Mouse (Mus musculus) frontal cortex, postnatal 36 days (tissue): ENCODE results near the gene Vps35l.

ENCODE experiments used
- DNase-seq, 2 experiments: peaks; one replicate each; pipeline ENCODE4 v3.0.0; 2022; ENCODE audit warnings: low spot score in 2 of 2

Gene Vps35l

DNA sequence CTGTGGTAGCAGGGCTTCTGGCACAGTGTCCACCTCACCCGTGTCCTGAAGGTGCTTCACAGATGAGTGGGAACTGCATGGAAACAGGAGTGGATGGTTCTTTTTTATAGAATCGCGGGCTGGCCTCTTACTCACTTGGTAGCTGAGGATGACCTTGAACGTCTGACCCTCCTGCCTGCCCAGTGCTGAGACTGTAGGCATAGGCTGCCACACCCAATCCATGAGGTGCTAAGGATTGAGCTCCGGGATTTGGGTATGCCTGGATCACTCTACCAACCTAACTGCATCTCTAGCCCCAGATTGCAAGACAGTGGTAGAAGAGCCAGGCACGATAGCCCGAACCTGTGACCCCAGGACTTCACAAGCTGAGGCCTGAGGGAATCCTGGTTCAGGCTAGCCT, 77.7 kb downstream of the Vps35l start:
- DNase-seq, result no peak

DNA sequence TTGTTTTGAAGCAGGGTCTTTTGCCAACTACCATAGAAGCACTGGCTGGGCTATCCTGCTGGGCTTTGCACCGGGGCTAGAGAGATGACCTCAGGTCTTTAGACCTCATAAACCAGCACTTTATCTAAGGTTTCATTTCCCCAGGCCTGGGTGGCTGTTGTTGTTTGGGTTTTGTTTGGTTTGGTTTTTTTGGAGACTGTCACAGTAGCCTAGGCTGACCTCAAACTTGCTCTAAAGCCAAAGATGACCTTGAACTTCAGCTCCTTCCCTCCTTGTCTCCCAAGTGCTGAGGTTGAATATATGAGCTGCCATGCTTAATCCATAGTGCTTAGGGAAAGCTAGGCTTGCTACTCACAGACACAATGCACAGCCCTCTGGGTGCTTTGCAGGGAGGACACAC, 79.6 kb downstream of the Vps35l start:
- no peak for DNase-seq

DNA sequence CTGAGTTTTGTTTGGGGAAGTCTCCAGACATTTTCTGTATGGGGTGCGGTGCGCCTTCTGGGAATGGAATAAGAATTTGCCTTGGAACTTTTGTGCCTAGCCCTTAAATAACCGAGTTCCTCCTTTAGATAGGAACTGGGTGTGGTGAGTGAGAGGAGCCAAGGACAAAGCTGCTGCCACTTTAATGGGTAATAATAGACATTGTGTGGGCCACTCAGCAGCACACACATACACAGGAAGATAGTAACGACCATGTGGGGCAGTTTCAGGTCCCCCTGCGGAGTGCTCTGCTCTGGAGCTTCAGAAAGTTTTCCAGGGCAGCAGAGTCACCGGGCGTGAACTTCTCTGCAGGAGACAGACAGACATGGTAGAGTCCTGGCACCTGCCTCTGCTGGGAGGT, 81.3 kb downstream of the Vps35l start:
- DNase-seq, result no peak

DNA sequence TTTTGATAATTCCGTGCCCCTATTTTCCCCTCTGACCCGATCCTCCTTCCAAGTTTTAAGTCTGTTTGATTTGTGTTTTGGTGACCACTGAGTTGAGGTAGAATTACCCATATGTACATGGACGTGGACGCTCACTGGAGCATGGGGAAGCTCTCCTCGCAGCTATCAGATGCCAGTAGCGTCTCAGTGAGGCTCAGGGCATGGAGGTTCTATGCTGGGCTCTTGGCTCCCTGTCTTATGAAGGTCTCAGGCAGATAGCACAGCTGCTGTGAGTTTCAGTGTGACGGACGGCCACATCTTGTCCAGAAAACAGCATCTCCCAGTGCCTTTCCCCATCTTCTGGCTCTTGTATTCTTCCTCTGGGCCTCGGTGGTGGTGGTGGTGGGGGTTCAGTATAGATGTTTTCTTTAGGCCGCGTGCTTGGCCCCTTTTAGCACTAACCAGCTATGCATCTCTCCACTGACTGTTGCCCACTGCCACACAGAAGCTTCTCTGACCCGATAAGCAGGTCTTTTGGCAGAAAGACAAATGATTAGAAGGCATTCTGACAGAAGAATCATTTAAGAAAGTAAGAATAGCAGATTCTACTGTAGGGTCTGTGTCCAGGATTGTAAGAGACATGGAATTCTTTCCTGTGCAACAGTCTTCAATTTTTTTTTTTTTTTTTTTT, 82.0 kb downstream of the Vps35l start:
- no peak for DNase-seq

DNA sequence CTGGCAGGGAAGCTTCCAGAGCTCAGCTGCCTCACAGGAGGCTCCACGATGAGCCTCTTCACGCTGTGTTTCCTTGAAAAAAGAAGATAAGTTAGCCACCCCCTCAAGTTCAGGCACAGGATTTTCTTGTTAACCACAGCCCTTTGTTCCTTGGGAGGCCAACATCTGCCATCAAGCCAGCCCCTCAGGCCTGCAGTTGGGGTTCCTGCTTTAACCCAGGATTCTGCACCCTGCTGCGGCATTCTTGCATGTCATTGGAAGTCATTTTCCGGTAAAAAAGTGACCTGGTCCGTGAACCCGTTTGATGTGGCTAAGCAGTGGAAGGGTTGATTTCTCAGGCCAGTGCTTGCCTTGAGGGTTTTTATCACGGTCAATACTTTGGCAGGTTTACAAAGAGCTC, 84.4 kb downstream of the Vps35l start:
- no peak for DNase-seq

DNA sequence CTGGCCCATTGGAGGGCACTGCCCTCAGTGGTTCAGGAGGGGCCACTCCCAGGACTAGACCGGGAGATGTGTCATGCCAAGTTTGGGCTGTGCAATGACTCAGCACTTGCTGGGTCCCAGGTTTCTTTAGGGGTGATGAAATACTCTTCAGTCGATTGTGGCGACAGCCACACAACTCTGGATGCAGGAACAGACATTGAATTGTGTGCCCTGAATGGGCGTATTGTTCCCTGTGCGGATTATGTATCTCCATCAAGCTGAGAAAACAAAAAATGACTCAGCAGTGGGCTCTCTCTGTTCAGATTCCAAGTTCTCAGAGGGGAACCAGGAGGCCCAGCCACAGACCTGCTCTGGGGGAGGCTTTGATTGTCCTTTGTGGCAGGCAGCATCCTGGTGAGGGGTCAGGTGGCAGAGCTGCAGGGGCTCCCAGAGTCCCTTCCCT, 88.0 kb downstream of the Vps35l start:
- DNase-seq, result no peak

DNA sequence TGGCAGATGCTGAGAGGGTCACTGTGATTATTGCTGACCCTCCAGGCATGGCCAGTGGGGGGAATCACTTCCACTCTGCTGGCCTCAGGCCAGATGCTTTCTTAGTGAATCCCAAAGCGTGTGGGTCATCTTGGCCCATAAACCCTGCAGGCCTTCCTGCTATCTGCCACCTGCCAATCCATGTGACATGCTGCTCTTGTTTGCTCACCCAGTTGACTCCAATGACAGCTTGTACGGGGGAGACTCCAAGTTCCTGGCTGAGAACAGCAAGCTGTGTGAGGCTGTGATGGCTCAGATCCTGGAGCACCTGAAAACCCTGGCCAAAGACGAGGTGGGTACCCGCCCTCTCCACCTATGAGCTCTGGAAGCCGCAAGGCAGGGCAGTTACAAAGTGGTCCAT, 97.9 kb downstream of the Vps35l start:
- DNase-seq, result no peak

DNA sequence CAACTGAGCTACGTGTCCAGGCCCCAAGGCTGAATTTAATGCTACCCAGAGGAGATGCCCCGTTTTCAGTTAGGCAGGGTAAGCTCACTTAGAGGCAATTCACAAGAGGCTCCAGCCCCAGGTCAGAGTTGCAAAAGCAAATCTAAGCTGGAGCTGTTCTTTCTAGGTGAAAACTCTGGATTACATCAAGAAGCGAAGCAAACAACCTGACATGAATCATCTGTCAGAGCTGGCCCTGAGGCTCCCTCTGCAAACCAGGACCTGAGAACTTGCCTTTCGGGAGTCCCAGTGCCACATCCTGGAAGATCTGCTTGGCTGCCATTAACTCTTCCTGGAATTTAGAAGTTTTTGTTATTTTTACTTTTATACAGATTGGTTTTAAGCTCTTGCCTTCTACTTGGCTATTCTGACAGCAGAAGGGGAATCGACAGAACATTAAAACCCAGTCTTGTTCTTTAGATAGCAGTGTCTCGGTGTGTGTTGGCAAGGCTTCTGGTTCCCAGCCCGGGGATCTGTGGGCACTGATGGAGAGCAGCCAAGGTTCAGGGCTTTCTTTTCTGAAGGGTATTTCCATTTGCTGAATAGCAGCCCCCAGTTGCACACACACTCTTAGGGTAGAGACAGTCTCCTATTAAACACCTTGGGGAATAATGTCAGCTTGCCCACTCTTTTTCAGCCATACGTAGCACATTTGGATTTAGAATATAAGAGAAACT, 101.2 kb downstream of the Vps35l start:
- DNase-seq, result peak in 1 of 2 experiments; percentile 61

DNA sequence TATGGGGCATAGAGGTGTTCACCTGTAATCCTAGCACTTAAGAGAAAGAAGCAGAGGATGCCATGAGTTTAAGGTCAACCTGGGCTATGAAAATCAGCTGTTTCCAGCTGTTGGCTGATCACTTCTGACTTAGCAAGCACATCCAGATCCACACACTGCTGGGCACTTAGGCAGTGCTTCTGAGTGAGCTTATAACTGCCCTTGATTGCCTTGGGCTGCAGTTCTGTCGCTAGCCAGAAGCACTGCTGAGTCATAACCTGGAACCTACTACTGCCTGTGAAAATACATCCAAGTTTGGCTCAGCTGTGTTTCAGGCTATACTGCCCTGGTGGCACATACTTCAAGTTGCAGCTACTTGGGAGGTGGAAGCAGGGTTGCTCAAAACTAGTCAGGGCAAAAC, 101.8 kb downstream of the Vps35l start:
- peak in 1 of 2 experiments; percentile 36 for DNase-seq

DNA sequence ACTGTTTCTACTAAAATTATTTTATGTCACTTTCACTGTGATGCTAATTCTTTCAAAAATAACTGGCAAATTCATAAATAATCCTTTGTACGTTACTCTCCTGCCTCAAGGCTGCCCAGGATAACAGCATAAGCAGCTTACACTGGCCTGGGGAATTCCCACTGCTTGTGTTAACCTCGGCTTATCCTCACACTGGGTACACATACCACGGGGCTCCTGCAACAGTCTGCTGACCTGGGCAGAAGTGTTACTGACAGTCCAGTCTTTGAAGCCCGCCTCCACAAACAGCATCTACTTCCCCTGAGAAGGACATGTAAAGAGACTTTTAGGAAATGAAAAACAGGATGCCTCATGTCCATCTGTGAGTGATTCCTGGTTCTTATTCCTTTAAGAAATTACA, 102.9 kb downstream of the Vps35l start:
- no peak for DNase-seq

DNA sequence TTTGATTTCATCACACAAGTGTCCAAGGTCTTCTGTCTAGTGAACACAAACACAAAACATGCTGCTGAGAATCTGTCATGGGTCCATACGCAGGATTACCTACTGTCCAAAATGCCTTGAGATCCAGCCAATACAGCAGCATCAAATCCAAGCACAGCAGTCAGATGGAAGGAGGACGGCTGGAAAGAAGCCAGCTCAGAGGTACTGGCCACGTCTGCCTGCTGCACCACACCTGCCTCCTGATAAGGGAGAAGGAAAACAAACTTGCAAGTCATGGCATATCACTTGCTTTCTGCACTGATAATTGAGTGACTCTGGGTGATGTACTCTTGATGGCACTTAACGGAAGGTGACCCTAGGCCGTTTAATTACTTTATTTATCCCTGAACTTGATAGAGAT, 105.1 kb downstream of the Vps35l start:
- DNase-seq, result no peak

DNA sequence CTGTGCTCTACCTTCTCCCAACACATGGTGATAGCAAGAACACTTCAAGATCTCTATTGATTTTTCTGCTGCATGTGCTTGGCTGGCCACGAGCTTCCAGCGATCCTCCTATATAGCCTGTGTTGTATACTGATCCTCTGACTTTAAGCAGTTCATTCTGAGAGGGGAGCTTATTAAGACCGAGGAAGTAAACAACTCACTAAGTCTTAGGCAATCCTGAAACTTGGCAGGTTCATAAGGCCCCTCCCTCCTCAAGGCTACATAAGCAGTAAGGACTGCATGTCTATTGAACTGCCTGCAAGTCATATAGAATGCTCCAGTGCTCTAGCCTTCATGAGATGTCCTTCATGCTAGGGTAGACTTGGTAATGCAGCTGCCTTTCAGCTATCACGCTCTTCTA, 106.3 kb downstream of the Vps35l start:
- DNase-seq, result no peak

DNA sequence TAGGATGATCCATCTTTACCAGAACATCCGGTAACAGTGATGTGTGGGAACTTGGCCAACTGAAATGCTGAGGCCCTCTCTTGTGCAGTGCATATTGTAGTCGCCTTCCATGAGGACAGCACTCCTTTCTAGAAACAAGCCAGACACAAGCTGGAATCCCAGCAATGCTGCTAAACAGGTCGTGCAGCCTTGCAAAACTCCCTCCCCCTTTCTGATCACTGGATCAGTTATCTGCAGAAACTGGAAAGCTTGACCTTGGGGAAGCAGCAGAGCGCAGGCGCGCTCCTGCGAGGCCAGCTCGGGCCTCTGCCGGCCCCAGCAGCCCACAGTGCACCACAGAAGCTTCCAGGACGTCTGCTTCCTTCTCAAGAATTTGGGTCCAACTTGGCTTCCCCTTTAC, 108.8 kb downstream of the Vps35l start:
- no peak for DNase-seq

DNA sequence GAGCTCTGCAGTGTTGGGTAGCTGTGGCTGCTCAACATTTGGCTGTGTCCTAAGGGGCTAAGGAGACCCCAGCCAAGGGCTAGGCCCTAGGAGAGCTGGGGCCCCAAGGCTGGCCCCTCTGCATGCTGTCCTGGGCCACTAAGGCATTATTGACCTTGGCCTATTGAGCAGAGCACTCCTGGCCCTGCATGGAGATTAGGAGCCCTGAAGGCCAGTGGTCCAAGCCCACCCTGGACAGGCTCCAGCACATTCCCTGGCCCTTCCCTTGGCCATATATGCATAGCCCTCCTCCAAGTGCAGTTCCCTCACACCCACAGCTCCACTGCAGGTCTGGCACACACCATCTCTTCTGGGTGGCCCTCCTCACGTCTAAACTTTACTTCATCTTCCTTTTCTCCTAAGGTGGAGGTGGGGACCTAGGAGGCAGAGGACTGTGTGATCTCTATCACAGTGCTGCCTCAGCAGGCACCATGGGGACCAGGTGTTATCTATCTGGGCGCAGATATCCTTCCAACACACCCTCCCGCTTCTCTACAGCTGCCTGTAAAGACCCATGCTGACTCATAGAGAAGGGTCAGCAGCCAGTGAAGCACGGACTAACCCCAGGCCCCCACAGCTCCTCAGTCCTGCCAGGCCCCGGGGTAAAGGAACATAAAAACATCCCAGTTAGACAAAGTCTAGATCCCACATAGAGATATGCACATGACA, 109.7 kb downstream of the Vps35l start:
- no peak for DNase-seq

DNA sequence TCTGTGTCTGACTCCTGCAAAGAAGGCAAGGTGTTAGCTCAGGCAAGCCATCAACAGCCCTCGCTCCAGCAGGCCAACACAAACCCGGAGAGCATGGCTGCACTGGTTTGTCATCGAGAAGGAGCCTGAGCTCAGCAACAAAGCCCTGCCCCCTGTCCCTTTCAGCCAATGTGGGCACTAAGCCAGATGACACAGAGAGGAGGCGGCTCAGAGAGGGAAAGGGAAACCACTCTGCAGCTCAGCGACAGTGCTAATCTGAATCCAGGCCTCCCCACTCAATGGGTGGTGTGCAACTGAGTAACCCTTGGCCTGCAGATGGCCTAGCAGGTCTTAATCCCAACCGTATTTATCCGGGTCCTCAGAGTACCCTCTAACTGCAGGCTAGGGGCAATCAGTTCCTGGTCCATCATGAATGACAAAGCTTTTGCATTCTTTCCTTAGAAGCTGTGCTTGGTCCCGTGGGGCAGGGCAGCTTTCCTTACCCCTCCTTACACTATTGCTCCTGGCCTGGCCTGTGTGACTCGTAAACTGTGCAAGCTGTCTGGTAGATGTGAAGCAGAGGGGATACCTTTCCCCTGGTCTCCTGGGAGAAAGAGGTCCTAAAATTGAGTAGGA, 110.8 kb downstream of the Vps35l start:
- no peak for DNase-seq

DNA sequence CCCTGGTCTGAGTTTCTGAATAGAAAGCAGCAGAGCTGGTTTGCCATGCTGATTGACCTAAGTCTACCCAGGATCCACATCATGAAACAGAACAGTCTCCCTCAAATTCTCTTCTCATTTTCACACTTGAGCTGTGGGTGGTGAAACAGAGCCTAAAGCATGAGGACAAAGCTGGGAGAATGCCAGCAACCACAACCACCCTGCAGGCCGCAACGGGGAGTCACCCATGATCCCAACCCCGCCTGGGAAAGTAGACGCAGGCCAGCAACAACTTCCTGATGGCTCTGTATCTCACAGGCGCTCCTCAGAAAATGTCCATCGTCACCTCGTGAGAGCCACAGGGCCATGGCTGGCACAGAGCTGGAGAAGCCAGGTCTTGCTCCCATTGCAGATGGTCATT, 111.5 kb downstream of the Vps35l start:
- no peak for DNase-seq

DNA sequence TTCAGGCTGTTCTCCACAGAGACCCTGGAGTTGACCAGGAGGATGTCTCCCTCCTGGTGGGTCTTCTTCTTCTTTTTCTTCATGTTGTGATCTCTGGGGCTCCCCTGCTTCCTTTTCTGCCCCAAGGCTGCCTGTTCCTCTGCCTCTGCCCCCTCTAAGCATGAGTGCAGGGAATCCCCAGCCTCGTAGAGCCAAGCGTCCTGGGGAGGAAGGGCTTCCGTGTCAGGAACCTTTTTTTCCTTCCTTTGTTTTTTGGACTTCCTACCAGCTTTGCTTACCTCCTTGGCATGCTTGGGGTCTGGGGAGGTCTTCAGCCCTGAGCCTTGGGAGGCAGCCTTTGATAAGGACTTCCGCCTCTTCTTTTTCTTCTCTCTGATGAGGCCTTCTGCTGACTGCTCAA, 112.6 kb downstream of the Vps35l start:
- DNase-seq, result no peak

DNA sequence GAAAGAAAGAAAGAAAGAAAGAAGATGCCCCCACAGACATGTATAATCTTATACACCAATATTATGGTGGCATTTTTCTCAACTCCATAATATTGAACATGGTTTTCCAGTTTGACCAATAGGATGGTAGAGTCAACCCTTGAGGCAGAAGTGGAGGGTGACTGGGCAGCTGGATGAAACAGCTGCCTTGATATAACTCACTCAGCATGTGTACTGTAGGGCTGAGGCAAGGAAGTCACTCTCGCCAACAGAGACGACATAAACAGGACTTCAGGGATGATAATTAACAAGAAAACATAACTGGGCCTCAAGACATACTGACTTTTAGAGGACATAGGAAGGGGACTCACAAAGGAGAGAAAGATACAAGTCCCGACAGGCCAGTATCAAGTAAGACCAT, 114.6 kb downstream of the Vps35l start:
- no peak for DNase-seq

DNA sequence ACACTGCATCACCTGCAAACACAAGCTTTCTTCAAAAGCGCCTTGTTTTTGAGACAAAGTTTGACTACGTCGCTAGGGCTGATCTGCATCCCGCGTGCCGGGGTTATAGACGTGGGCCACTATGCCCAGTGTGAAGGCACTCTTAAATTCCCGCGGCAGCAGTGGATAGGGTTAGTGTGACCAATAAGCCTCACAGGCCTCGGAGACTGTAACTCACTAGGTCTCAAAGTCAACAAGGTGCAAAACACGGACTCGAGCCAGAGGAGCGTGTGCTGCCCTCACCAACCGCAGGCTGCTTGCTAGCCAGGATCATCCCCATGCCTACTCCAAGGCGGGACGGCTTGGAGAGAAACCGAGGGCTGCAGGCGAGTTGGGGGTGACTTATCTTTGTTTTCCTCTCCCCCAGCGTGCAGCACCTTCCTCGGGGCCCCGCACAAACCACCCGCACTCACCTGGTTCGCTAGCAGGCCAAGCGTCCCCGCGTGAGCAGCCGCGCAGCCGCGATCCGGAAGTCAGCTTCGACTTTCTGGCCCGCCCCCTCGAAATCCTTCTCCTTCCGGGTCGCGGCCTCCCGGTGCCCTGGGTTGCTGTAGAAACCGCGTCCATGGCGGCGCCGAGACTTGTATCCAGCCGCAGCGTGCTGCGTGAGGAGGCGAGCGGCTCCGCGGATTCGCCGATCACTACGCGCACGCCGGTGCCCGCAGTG, 115.3 kb downstream of the Vps35l start, which contains the start of gene Iqck:
Iqck (plus strand) TSS at position 582 of the 706 bp plus-strand sequence.
- peak; percentile 89 to 94 for DNase-seq

DNA sequence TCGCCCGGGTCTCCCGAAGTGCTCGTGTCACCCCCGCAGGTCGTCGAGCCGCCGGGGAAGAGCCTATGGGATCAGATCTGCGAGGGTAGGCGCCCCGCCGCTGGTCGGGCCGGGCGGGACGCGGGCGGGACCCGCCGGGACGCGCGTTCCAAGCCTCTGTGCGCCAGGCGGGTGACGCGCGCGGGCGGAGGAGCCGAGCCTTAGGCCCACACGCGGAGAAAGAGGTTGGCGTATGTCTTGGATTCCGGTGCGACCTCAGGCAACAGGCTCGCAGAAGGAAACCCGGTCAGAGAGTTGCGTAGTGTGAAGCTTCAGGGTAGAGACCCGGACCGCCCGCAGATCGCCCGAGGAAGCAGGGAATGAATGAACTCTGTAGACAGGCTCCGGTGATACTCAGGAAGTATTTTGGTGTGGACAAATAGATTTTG, 115.9 kb downstream of the Vps35l start, which contains the start of gene Knop1:
Knop1 (minus strand) TSS at position 378 of the 428 bp plus-strand sequence.
- DNase-seq, result no peak

DNA sequence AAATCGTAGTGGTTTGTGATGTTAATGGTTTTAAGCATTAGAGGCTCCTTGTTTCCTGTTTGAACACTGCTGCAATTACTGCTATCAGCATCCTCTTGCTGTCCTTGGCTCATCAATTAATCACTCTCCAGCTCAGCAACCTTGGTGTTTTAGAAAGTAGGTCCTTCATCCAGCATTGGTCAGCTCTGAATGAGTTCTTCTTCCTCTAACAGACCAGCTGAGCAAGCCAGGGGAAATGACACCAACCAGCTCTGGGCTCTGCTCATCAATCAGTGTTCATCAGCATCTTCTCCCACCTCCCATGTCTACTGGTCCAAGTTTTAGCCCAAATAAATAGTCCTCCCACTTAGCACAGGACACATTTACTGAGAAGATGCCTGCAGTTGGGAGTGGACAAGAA, 118.6 kb downstream of the Vps35l start:
- DNase-seq, result no peak

DNA sequence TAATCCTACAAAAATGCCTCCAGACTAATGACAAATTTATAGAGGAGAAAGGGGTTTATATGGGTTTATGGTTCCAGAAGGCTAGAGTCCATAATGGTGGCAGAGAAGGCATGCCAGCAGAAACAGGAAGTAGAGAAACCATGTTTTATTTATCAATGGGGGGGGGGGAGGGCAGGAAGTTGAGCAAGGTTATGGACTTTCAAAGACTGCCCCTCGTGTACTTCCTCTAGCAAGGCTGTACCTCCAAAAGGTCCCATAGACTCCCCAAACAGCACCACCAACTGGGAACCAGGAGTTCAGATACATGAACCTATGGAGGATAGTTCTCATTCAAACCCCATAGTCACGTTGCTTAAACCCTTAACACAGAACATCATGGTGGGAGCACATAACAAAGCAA, 125.3 kb downstream of the Vps35l start:
- DNase-seq, result no peak
